Comparison of ENCODE assay signal across 26 mouse cellular contexts in the genomic region with DNA sequence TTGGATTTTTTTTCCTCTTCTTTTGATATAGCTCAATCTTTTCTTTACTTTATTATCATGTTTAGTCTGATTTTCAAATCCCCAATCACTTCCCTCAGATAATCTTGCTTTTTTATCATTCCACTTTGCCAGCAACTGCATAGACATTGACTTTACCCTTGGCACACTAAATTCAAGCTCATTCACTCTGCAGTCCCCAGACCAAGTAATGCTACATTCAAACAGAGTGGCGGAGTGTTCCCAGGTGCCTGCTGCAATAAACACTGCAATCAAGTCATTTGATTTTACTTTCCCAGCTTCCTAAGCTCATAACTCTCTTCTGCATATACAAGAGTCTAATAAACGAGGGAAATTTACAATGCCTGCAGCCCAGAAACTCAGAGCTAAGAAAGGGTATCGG.
DNase-seq lines count a peak whose midpoint lies in the region; ATAC-seq and TF ChIP-seq lines count a peak whose summit lies in the region.
"Had no signal": no experiment of that assay in that cellular context is flagged by ENCODE, and none has a peak within 500 bp of the region (broad histone marks: within the 10 kb centered on the region; RNA-seq: fewer than 3 reads in every experiment).

No protein-coding gene starts in this region.

- TF ChIP-seq POLR2A in brain, embryonic 14.5 days (IDR thresholded peaks at IDR 0.05; ENCODE audit: borderline replicate concordance, extremely low read depth, insufficient read depth, insufficient read length, poor library complexity, severe bottlenecking) = no peak

- WGBS in hindbrain, postnatal 0 days = 80% methylated on average over 3 of the region's 3 CpGs
- WGBS in hindbrain, embryonic 13.5 days = 86% methylated on average over 3 of the region's 3 CpGs
- WGBS in neural tube, embryonic 15.5 days = 33% methylated on average over 3 of the region's 3 CpGs

- H3K36me3 ChIP-seq in hindbrain, postnatal 0 days (ENCODE audit: insufficient read depth, low read length) = no peaks in the 10 kb centered on the region
- H3K36me3 ChIP-seq in hindbrain, embryonic 13.5 days = no peaks in the 10 kb centered on the region
- H3K36me3 ChIP-seq in neural tube, embryonic 15.5 days = no peaks in the 10 kb centered on the region
- H3K36me3 ChIP-seq: embryonic facial prominence, embryonic 13.5 days; embryonic facial prominence, embryonic 15.5 days; forebrain, embryonic 10.5 days; forebrain, embryonic 12.5 days; G1E had no signal

- no peaks in the 10 kb centered on the region for H3K9me3 ChIP-seq in hindbrain, postnatal 0 days (ENCODE audit: low read length)
- H3K9me3 ChIP-seq in hindbrain, embryonic 13.5 days = no peaks in the 10 kb centered on the region
- H3K9me3 ChIP-seq in neural tube, embryonic 15.5 days (replicated peaks) = no peaks in the 10 kb centered on the region
- H3K9me3 ChIP-seq: embryonic facial prominence, embryonic 13.5 days; embryonic facial prominence, embryonic 15.5 days; forebrain, embryonic 10.5 days; forebrain, embryonic 12.5 days; G1E had no signal

- DNase-seq in hindbrain, postnatal 0 days (ENCODE audit: low spot score) = peak; percentile 4
- DNase-seq in brain, embryonic 14.5 days (ENCODE audit: low read depth) = peak; percentile 7
- DNase-seq in embryo, embryonic 10 days (ENCODE audit: low spot score) = no peak
- DNase-seq: adrenal gland, adult 8-10 months; adrenal gland, postnatal 25 days; B cell, adult 2 months; cerebellum, adult 11-12 months; cerebellum, adult 2 months; cerebellum, adult 9-10 months; cerebellum, postnatal 10 days; cerebellum, postnatal 25 days; embryo, embryonic 11 days had no signal

- no peak overlapping the region for H3K27ac ChIP-seq in hindbrain, postnatal 0 days
- no peak overlapping the region for H3K27ac ChIP-seq in hindbrain, embryonic 13.5 days
- H3K27ac ChIP-seq in neural tube, embryonic 15.5 days (replicated peaks) = no peak overlapping the region
- H3K27ac ChIP-seq: embryonic facial prominence, embryonic 13.5 days; embryonic facial prominence, embryonic 15.5 days; forebrain, embryonic 10.5 days; forebrain, embryonic 12.5 days had no signal

- H3K27me3 ChIP-seq in hindbrain, postnatal 0 days (ENCODE audit: insufficient read depth, low read length) = no peaks in the 10 kb centered on the region
- no peaks in the 10 kb centered on the region for H3K27me3 ChIP-seq in hindbrain, embryonic 13.5 days
- H3K27me3 ChIP-seq in neural tube, embryonic 15.5 days (replicated peaks) = no peaks in the 10 kb centered on the region
- H3K27me3 ChIP-seq: CH12.LX; embryonic facial prominence, embryonic 13.5 days; embryonic facial prominence, embryonic 15.5 days; forebrain, embryonic 12.5 days had no signal

- no peak for ATAC-seq in hindbrain, postnatal 0 days
- ATAC-seq in hindbrain, embryonic 13.5 days (ENCODE audit: low FRiP score) = no peak
- ATAC-seq in neural tube, embryonic 15.5 days (ENCODE audit: low FRiP score) = peak; percentile 76
- ATAC-seq: activated CD4-positive, CD25-positive, alpha-beta regulatory T cell, adult 4 months; CD4-positive, CD25-positive, alpha-beta regulatory T cell, adult 4 months; forebrain, embryonic 14.5 days; forebrain, embryonic 16.5 days; Patski had no signal

- H3K9ac ChIP-seq in hindbrain, postnatal 0 days (replicated peaks; ENCODE audit: low read length) = no peak overlapping the region
- H3K9ac ChIP-seq in hindbrain, embryonic 13.5 days = no peak overlapping the region
- H3K9ac ChIP-seq in neural tube, embryonic 15.5 days (replicated peaks) = no peak overlapping the region
- H3K9ac ChIP-seq: embryonic facial prominence, embryonic 13.5 days; embryonic facial prominence, embryonic 15.5 days; forebrain, embryonic 12.5 days had no signal

- no peaks in the 10 kb centered on the region for H3K4me1 ChIP-seq in hindbrain, postnatal 0 days (ENCODE audit: insufficient read depth, low read length)
- no peaks in the 10 kb centered on the region for H3K4me1 ChIP-seq in hindbrain, embryonic 13.5 days (replicated peaks)
- H3K4me1 ChIP-seq in neural tube, embryonic 15.5 days = no peaks in the 10 kb centered on the region
- H3K4me1 ChIP-seq: embryonic facial prominence, embryonic 13.5 days; embryonic facial prominence, embryonic 15.5 days; forebrain, embryonic 10.5 days; forebrain, embryonic 12.5 days had no signal

- no peak overlapping the region for H3K4me2 ChIP-seq in hindbrain, postnatal 0 days (ENCODE audit: low read depth, low read length)
- H3K4me2 ChIP-seq in hindbrain, embryonic 13.5 days = no peak overlapping the region
- H3K4me2 ChIP-seq in neural tube, embryonic 15.5 days = no peak overlapping the region
- H3K4me2 ChIP-seq: embryonic facial prominence, embryonic 13.5 days; embryonic facial prominence, embryonic 15.5 days; forebrain, embryonic 12.5 days had no signal

- TF ChIP-seq CTCF in hindbrain, postnatal 0 days (IDR thresholded peaks at IDR 0.05; ENCODE audit: low read depth) = no peak
- no peak for TF ChIP-seq CTCF in brain, embryonic 14.5 days (IDR thresholded peaks at IDR 0.05; ENCODE audit: borderline replicate concordance, extremely low read depth, insufficient read depth, insufficient read length)

- no peak overlapping the region for H3K4me3 ChIP-seq in hindbrain, postnatal 0 days (ENCODE audit: low read length)
- no peak overlapping the region for H3K4me3 ChIP-seq in hindbrain, embryonic 13.5 days
- no peak overlapping the region for H3K4me3 ChIP-seq in neural tube, embryonic 15.5 days (replicated peaks)
- H3K4me3 ChIP-seq: embryonic facial prominence, embryonic 13.5 days; embryonic facial prominence, embryonic 15.5 days; erythroblast, embryonic 14.5 days; forebrain, embryonic 10.5 days; forebrain, embryonic 12.5 days had no signal
